In the genomic region with DNA sequence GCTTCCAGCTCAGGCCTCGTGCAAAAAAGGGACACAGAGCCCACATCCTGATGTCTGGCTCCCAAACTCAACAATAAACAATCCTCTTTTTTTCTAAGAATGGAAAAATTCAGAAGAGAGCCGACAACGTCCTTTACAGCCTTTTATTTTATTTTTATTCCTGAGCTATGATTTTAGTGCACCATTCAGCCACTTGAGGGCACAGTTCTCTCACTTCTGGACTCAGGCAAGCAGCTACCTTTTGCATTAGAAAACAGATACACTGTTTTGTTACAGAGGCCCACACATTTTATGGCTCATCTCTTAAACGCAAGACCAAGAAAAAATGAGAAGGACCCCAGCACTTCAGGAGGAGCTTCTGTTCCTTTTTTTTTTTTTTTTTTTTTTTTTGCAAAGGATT, we compare ENCODE assay signal across 7 mouse cellular contexts.
DNase-seq lines count a peak whose midpoint lies in the region; ATAC-seq and TF ChIP-seq lines count a peak whose summit lies in the region.

No protein-coding gene starts in this region.

- peak; percentile 35 for ATAC-seq in Patski

- TF ChIP-seq CTCF in layer of hippocampus, adult 2 months (conservative IDR thresholded peaks at IDR 0.05), result peak; percentile 77
- TF ChIP-seq CTCF in E14TG2a.4 (conservative IDR thresholded peaks at IDR 0.05; ENCODE audit: low read length) (peak; percentile 41), Patski (IDR thresholded peaks at IDR 0.05) (peak; percentile 78)

- POLR2A ChIA-PET in Patski (lab: Charles Lee), result interaction anchor here (0.6 to 0.7 kb wide), 2 partner anchors 96 to 147 kb away, joined by 3 to 8 read pairs; no protein-coding TSS in a partner anchor

- CTCF ChIA-PET in Patski (lab: Charles Lee), result interaction anchor here (0.6 to 1.7 kb wide), 30 partner anchors 8 to 529 kb away, joined by 3 to 16 read pairs (median 4); a partner anchor contains a TSS

- DNase-seq in layer of hippocampus, adult 2 months (ENCODE audit: low spot score in 2 of 2), result peak; percentile 8 to 33
- no peak for DNase-seq in layer of hippocampus, adult 9-10 months (ENCODE audit: low spot score)
- no peak for DNase-seq in Patski (ENCODE audit: low read depth, low spot score)
- DNase-seq in kidney, postnatal 4 days, result peak; percentile 30 to 44
- no peak for DNase-seq in testis, postnatal 10 days (ENCODE audit: low spot score)
- no peak for DNase-seq in gastrocnemius, postnatal 14 days

- no peaks in the 10 kb centered on the region for H3K4me1 ChIP-seq in E14TG2a.4 (replicated peaks; ENCODE audit: low read depth, low read length)

- H3K27ac ChIP-seq in layer of hippocampus, adult 2 months, result no peak overlapping the region

- H3K36me3 ChIP-seq in E14TG2a.4 (ENCODE audit: insufficient read depth, low read length), result no peaks in the 10 kb centered on the region

- peaks cover 12% of the 10 kb centered on the region for H3K9me3 ChIP-seq in E14TG2a.4 (ENCODE audit: low read length)

- intact Hi-C loops in gastrocnemius, postnatal 14 days (cut with DNase I; ENCODE audit: low total_unique reads), result loop anchor here (10.0 kb wide), 2 partner anchors 143 to 347 kb away; a partner anchor contains a TSS

- H3K27me3 ChIP-seq in E14TG2a.4 (ENCODE audit: insufficient read depth, low read length), result peaks cover 9% of the 10 kb centered on the region
- no peaks in the 10 kb centered on the region for H3K27me3 ChIP-seq in Patski

- H3K4me3 ChIP-seq in layer of hippocampus, adult 2 months, result no peak overlapping the region
- H3K4me3 ChIP-seq in E14TG2a.4 (replicated peaks; ENCODE audit: low read length), result no peak overlapping the region

- in situ Hi-C loops in Patski (cut with MboI; ENCODE audit: low pct_unique_long_range_greater_than_20kb), result no loop called here

Comparison
In these comparisons a context has a peak if more than half of its experiments do, and no peak if none do; other contexts are left out.
1. DNase-seq: peak in layer of hippocampus, adult 2 months (2 of 2) and kidney, postnatal 4 days (2 of 2); none in layer of hippocampus, adult 9-10 months (single experiment), Patski (single experiment), testis, postnatal 10 days (single experiment) and gastrocnemius, postnatal 14 days (single experiment).
2. Peak in every context shown above with its lines, with median percentiles within 50 percentile points of each other: CTCF ChIP-seq.